Mouse (Mus musculus) kidney, embryonic 15.5 days (tissue): Measurements from ENCODE around the gene Mapk12. TPM values are rescaled to one million over a fixed set of nuclear protein-coding genes. Genes with fewer than 3 reads are reported as not detected.

ENCODE experiments used
- ATAC-seq: fragments of 200-750 bp; cut with Nextera tagmentation; replicated peaks from 2 replicates; pipeline ENCODE4 v1.8.0; 2017; ENCODE audit warnings: moderate TSS enrichment; ENCODE audit not compliant: low FRiP score
- H3K27ac ChIP-seq: fragments of 300-500 bp; sonication (generic); 2 replicates; pipeline ENCODE4 v1.5.1; 2015; ENCODE audit warnings: mild to moderate bottlenecking, inconsistent platforms
- H3K27me3 ChIP-seq: fragments of 300-500 bp; sonication (generic); 2 replicates; pipeline ENCODE4 v1.6.1; 2015; ENCODE audit warnings: inconsistent platforms
- H3K36me3 ChIP-seq: fragments of 300-500 bp; sonication (generic); 2 replicates; pipeline ENCODE4 v1.6.1; 2015; ENCODE audit warnings: inconsistent platforms
- H3K4me1 ChIP-seq: fragments of 300-500 bp; sonication (generic); 2 replicates; pipeline ENCODE4 v1.6.1; 2015; ENCODE audit warnings: inconsistent platforms
- H3K4me2 ChIP-seq: fragments of 300-500 bp; sonication (generic); 2 replicates; pipeline ENCODE4 v1.6.1; 2015; ENCODE audit warnings: moderate library complexity, mild to moderate bottlenecking, inconsistent platforms
- H3K4me3 ChIP-seq: fragments of 300-500 bp; sonication (generic); replicated peaks from 2 replicates; pipeline ENCODE4 v1.5.1; 2015; ENCODE audit warnings: mild to moderate bottlenecking, inconsistent platforms
- H3K9ac ChIP-seq: fragments of 300-500 bp; sonication (generic); 2 replicates; pipeline ENCODE4 v1.6.1; 2015; ENCODE audit warnings: mild to moderate bottlenecking, inconsistent platforms
- H3K9me3 ChIP-seq: fragments of 300-500 bp; sonication (generic); replicated peaks from 2 replicates; pipeline ENCODE4 v1.6.1; 2016; ENCODE audit warnings: inconsistent platforms
- WGBS: fragments of 180-500 bp; shearing (Covaris S2); methylation state at CpG from one replicate; pipeline ENCODE4 v1.1.7; 2015; ENCODE audit warnings: mixed read lengths; 5-methylcytosine and 5-hydroxymethylcytosine counted together
- polyA plus RNA-seq: library from polyadenylated mRNA; unstranded; fragments of >200 nt; fragmentation: Nextera tagmentation; extraction: Ambion mirVana; gene quantifications from 2 replicates; pipeline ENCODE4 v1.2.1, GENCODE M21; 2015

Gene Mapk12
- polyA plus RNA-seq, 1 experiment from 2014 or later = 16.7 TPM

DNA sequence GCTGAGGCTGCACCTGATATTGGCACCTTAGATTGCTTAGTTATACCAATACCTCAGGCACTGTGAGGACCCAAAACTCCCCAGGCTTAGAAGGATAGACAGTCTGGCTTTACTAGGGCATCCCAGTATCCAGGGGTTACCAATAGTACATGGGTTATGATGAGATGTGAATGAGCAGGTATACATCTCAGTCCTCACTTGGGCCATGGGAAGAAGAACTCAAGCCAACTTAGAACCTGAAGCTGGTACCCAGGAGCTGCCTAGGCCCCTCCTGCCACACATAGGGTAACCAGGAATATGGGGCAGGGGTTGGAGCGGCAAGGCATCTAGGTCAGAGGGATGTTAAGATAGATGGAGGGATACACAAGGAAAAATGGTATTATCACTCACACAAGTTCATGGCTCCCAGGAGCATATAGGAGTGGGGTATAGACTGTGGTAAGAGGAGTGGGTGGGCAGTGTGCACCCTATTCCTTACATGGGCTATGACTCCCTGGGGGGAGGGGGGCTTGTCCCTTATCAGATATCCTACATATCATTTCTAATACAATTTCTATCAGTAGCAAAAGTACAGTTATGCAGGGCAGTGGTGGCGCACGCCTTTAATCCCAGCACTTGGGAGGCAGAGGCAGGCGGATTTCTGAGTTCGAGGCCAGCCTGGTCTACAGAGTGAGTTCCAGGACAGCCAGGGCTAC is 3.9 kb downstream of the Mapk12 start:
- 92% methylated on average over 5 of the region's 5 CpGs for WGBS

GRCm38 (mm10) chr15:89131316-89131715 is 9.2 kb downstream of the Mapk12 start:
- no peak overlapping the region for H3K27ac ChIP-seq
- H3K4me3 ChIP-seq = no peak overlapping the region
- no peaks in the 10 kb centered on the region for H3K27me3 ChIP-seq
- no peak for ATAC-seq
- no peak overlapping the region for H3K9ac ChIP-seq
- no peaks in the 10 kb centered on the region for H3K9me3 ChIP-seq
- no peak overlapping the region for H3K4me2 ChIP-seq
- WGBS = 93% methylated on average over 3 of the region's 3 CpGs
- peaks cover 3% of the 10 kb centered on the region; the same call in 1 of the 2 replicates for H3K36me3 ChIP-seq
- peaks cover 17% of the 10 kb centered on the region for H3K4me1 ChIP-seq

More for the DNA sequence above, 3.9 kb downstream of the Mapk12 start:
- Histone ChIP-seq H3K27ac (no peak overlapping the region), H3K36me3 (peaks cover 3% of the 10 kb centered on the region; the same call in 1 of the 2 replicates), H3K27me3 (peaks cover 31% of the 10 kb centered on the region), H3K9me3 (no peaks in the 10 kb centered on the region), H3K4me3 (no peak overlapping the region), H3K4me2 (no peak overlapping the region), H3K4me1 (peaks cover 28% of the 10 kb centered on the region), H3K9ac (no peak overlapping the region)
- ATAC-seq = no peak

- H3K27ac ChIP-seq = no peak overlapping the region
- no peaks in the 10 kb centered on the region for H3K27me3 ChIP-seq
- H3K9me3 ChIP-seq = no peaks in the 10 kb centered on the region
- no peak overlapping the region for H3K4me2 ChIP-seq
- no peak overlapping the region for H3K9ac ChIP-seq
- H3K36me3 ChIP-seq = peaks cover 5% of the 10 kb centered on the region
- ATAC-seq = no peak
- H3K4me3 ChIP-seq = no peak overlapping the region
- peaks cover 17% of the 10 kb centered on the region for H3K4me1 ChIP-seq
Observed at GRCm38 (mm10) chr15:89130245-89130644, 10.3 kb downstream of the Mapk12 start.

- 3% methylated on average over 36 of the region's 36 CpGs for WGBS
- H3K9ac ChIP-seq = peak within 1 kb of the TSS; percentile 63
- H3K27me3 ChIP-seq = no peaks in the 10 kb centered on the region
- peaks cover 7% of the 10 kb centered on the region for H3K36me3 ChIP-seq
- peak within 1 kb of the TSS; percentile 84 for H3K4me2 ChIP-seq
- peak within 1 kb of the TSS; percentile 86 for H3K27ac ChIP-seq
- peak within 1 kb of the TSS; percentile 66 for H3K4me3 ChIP-seq
- H3K4me1 ChIP-seq = peaks cover 22% of the 10 kb centered on the region
- no peaks in the 10 kb centered on the region for H3K9me3 ChIP-seq
- ATAC-seq = peak; percentile 84
Observed at GRCm38 (mm10) chr15:89128382-89129350, 11.8 kb downstream of the Mapk12 start, which contains the start of gene Hdac10. TSS of gene Hdac10 (minus strand) at chr15:89128700.

DNA sequence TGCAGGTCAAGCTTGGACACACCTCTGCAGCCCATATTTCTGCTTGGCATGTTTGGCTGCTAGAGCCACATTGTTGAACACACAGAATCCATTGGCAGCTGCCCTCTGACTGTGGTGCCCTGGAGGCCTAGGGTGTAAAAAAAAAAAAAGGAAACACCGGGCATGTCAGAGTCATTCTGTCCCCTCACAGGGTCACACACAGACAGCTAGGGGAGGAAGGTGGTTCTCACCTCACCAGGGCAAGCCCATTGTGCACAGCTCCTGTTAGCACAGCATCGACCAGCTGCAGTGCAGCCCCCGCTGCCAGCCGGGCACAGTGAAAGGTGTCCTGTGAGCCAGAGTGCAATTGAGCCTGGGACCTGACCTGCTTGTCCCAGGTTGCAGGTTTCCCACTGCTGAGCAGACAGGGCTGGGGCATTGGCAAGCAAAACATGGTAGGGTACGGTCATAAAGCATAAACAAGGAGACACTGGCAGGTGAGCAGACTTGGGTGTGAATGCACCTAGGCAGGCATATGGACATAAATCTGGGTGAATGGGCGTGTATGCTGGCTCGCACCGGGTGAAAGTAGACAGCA is 13.1 kb downstream of the Mapk12 start:
- peaks cover 7% of the 10 kb centered on the region for H3K36me3 ChIP-seq
- peaks cover 28% of the 10 kb centered on the region for H3K4me1 ChIP-seq
- no peaks in the 10 kb centered on the region for H3K27me3 ChIP-seq
- 84% methylated on average over 8 of the region's 8 CpGs for WGBS
- no peak overlapping the region for H3K27ac ChIP-seq
- no peak for ATAC-seq
- no peaks in the 10 kb centered on the region for H3K9me3 ChIP-seq
- H3K4me2 ChIP-seq = peak overlapping the region; percentile 84
- peak overlapping the region; percentile 66 for H3K4me3 ChIP-seq
- peak overlapping the region; percentile 63 for H3K9ac ChIP-seq

- H3K4me2 ChIP-seq = no peak overlapping the region
- H3K27me3 ChIP-seq = no peaks in the 10 kb centered on the region
- peaks cover 36% of the 10 kb centered on the region for H3K4me1 ChIP-seq
- ATAC-seq = no peak
- H3K9me3 ChIP-seq = no peaks in the 10 kb centered on the region
- peaks cover 4% of the 10 kb centered on the region; the same call in 1 of the 2 replicates for H3K36me3 ChIP-seq
- H3K27ac ChIP-seq = no peak overlapping the region
- no peak overlapping the region for H3K9ac ChIP-seq
- H3K4me3 ChIP-seq = no peak overlapping the region
- WGBS = 88% methylated on average over 8 of the region's 8 CpGs
Observed at GRCm38 (mm10) chr15:89126622-89127021, 13.9 kb downstream of the Mapk12 start.

GRCm38 (mm10) chr15:89125351-89125750 is 15.2 kb downstream of the Mapk12 start:
- Histone ChIP-seq H3K4me2 (no peak overlapping the region), H3K27ac (no peak overlapping the region), H3K36me3 (peaks cover 9% of the 10 kb centered on the region; the same call in 1 of the 2 replicates), H3K9ac (no peak overlapping the region), H3K27me3 (no peaks in the 10 kb centered on the region), H3K9me3 (no peaks in the 10 kb centered on the region), H3K4me1 (peaks cover 48% of the 10 kb centered on the region), H3K4me3 (no peak overlapping the region)
- WGBS = 96% methylated on average over 9 of the region's 9 CpGs
- ATAC-seq = no peak

- H3K9me3 ChIP-seq = no peaks in the 10 kb centered on the region
- H3K27me3 ChIP-seq = no peaks in the 10 kb centered on the region
- WGBS = 94% methylated on average over 3 of the region's 3 CpGs
- H3K4me3 ChIP-seq = no peak overlapping the region
- 0 out of 2 replicates have a peak overlapping the region, but pooled peaks have one; percentile 80 for H3K27ac ChIP-seq
- H3K4me1 ChIP-seq = peaks cover 53% of the 10 kb centered on the region
- H3K36me3 ChIP-seq = peaks cover 19% of the 10 kb centered on the region
- H3K4me2 ChIP-seq = 0 out of 2 replicates have a peak overlapping the region, but pooled peaks have one; percentile 90
- H3K9ac ChIP-seq = no peak overlapping the region
- ATAC-seq = no peak
Observed at GRCm38 (mm10) chr15:89124312-89124711, 16.2 kb downstream of the Mapk12 start.

GRCm38 (mm10) chr15:89123595-89123994 is 16.9 kb downstream of the Mapk12 start:
- H3K4me2 ChIP-seq = peak overlapping the region; percentile 90
- H3K4me3 ChIP-seq = peak overlapping the region; percentile 65
- peaks cover 48% of the 10 kb centered on the region for H3K4me1 ChIP-seq
- no peaks in the 10 kb centered on the region for H3K9me3 ChIP-seq
- H3K36me3 ChIP-seq = peaks cover 26% of the 10 kb centered on the region
- peak overlapping the region; percentile 76 for H3K9ac ChIP-seq
- 27% methylated on average over 11 of the region's 11 CpGs for WGBS
- peak; percentile 30; the same call in 1 of the 2 replicates for ATAC-seq
- no peaks in the 10 kb centered on the region for H3K27me3 ChIP-seq
- peak overlapping the region; percentile 80 for H3K27ac ChIP-seq

GRCm38 (mm10) chr15:89122649-89123366 is 17.7 kb downstream of the Mapk12 start, which contains the start of gene Tubgcp6:
TSS of gene Tubgcp6 (minus strand) at chr15:89123112.
- Histone ChIP-seq H3K36me3 (peaks cover 33% of the 10 kb centered on the region), H3K27ac (peak within 1 kb of the TSS; percentile 80), H3K4me2 (peak within 1 kb of the TSS; percentile 90), H3K4me3 (peak within 1 kb of the TSS; percentile 65), H3K27me3 (no peaks in the 10 kb centered on the region), H3K9me3 (no peaks in the 10 kb centered on the region), H3K4me1 (peaks cover 43% of the 10 kb centered on the region), H3K9ac (peak within 1 kb of the TSS; percentile 76)
- WGBS = under 1% methylated on average over 47 of the region's 47 CpGs
- peak; percentile 80 for ATAC-seq

DNA sequence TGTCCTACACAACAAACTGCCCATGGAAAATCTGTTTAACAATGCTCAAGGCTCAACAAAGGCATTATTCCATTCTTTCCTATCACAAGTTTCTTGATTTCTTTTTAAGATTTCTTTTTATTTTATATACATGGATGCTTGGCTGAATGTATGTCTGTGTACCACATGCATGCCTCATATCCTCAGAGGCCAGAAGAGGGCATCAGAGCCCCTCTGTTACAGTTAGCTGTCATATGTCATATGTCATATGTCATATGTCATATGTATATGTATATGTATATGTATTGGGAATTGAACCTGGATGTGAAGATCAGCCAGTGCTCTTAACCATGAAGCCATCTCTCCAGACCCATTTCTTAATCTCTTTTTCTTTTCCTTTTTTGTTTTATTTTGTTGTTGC is 22.5 kb downstream of the Mapk12 start:
- H3K36me3 ChIP-seq = peaks cover 74% of the 10 kb centered on the region
- H3K4me3 ChIP-seq = no peak overlapping the region

More for the DNA sequence above, 22.5 kb downstream of the Mapk12 start:
- no peak for ATAC-seq
- Histone ChIP-seq H3K4me2 (no peak overlapping the region), H3K9ac (no peak overlapping the region), H3K27ac (no peak overlapping the region), H3K27me3 (no peaks in the 10 kb centered on the region), H3K9me3 (no peaks in the 10 kb centered on the region), H3K4me1 (peaks cover 27% of the 10 kb centered on the region)
